Mouse (Mus musculus) cerebellum, postnatal 4 days (tissue): ENCODE measurements at regions not wholly inside any gene's neighbourhood (a gene's known extent, or its start where the extent isn't known, plus 50 kb on each side); places are given as distances from the start of the nearest gene placed in this dataset.
A peak's percentile ranks its signal among the peaks of the same experiment; 100 is the strongest.

ENCODE experiments used
- DNase-seq, 2 experiments: peaks; one replicate each; pipeline ENCODE4 v3.0.0; 2022; ENCODE audit warnings: low spot score in 2 of 2, mixed read lengths in 1 of 2

- DNase-seq: no peak
These were observed 79.6 kb upstream of the Sem1 start for GRCm38 (mm10) chr6:6657928-6658500.

GRCm38 (mm10) chr6:6660072-6660471, 81.6 kb upstream of the Sem1 start:
- no peak for DNase-seq

DNA sequence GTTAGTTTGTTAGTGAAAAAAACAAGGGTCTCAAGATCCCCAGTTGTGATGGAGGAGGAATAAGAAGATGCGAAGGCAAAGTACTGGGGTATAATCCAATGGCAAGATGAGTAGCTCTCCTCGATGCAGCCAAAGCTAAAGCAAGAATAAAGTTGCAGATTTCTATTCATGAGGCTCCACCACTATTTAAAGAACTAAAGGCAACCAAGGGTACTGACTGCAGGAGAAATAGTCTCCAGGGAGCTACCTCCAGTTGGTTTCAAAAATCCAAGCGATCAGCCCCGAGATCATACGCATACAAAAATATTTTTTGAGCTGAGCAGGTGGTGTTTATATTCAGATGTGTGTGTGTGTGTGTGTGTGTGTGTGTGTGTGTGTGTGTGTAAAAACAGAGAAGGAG, 88.3 kb upstream of the Sem1 start:
- DNase-seq: no peak

DNA sequence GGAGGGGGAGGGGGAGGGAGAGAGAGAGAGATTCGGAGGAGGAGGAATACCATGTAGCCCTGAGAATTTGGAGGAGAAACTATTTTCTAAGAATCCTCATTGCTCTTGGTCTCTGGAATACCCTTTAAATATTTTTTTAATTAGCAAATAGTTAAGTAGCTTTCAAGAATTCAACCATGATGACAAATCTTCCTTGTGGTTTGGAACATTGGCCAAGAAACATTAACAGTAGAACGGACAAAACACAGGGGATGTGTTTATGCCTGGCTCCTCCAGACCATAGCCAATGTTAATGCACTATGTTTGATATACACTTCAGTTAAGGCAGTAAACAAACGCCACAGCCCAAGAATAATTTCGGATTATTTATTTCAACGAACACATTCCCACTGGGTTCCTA, 110.8 kb upstream of the Sem1 start:
- DNase-seq: no peak

DNA sequence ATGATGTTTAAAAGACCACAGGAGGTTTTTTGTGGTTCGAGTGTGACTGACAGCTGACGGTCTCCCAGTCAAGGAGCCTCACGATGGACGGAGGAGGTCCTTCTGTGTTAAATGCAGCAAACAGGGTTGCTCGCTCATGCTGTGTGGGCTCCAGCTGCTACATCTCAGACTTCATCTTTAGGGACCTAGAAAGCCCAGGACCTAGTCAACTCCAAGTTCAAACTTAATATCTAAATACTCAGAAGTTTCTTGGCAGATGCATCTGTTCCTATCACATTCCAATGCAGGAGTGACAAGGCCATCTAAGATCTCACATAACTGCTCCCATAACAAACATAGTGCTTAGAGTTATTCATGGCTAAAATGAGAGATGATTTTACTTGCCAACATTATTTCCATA, 111.7 kb upstream of the Sem1 start:
- DNase-seq: no peak

DNA sequence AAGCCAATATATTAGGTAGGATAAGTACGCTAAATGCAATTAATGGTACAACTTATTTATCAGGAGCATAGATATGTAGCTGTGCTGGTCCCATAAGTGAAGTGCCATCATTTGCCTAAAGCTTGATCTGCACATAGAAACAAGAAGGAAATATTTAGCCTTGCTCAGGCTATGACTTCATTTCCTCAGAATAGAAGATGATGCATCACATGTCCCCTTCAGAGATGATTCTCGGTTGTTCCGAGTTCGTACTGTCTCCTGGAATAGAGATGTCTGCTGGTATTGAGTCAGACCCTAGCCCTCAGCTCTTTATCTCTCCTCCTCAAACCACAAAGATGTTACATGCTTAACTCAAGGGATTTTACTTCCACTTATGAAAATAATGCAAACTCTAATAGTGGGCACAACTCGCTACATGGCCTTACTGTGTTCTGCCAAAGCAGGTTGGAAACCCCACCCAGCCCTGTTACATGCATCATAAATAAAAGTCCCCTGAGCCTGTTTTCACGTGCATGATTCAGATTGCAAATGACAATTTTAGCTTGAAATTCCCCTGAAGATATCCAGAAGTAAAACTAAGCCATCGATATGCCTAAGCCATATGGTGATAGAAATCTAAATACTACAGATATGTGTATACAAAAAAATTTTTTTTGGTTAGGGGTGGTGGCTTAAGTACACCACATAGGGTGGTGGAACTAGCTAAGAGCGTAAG, 113.8 kb upstream of the Sem1 start:
- no peak for DNase-seq

- peak in 1 of 2 experiments; percentile 1 for DNase-seq
These were observed 117.4 kb upstream of the Sem1 start for GRCm38 (mm10) chr6:6695742-6696430.

DNA sequence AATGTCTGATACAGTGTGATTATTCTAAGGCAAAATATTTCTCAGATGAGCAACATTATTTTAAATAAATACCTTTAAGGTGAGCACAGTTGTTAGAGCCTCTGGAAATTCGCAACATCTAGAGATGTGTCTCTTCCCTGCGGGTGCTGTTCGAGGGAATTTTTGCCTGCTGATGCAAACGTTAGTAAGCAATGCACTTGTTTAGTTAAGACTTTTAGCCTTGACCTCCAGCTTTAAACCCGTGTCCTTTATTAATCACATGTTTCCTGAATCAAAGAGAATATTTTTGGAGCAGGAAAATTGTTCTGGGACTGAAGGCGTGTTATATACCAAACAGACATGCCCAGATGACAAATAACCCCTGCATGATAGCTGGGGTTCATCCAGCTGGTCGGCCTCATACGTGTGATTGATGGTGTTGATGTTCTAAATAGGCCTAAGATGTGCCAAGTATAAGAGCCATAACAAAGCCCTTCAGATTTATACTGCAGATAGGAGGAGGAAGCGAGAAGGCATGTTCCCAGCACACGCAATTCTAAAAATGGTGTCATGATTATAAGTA, 119.0 kb upstream of the Sem1 start:
- no peak for DNase-seq

DNA sequence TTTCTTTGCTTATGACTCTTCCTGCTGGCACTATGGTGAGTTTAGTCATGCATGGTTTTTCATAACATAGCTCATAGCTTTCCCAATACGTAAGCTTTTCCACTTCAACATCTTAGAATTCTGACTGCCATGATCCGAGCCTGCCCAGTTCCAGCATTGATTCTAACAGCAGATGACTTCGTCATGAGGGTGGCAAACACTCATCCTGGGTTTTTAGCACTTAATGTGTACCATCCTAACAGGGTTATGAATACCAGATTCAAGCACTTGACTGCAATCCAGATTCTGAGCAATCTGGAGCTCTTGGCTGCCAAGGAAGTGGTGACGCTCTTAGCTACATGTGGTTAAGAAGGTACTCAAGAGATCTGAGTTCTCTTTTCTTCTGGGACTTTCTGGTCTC, 128.3 kb upstream of the Sem1 start:
- no peak for DNase-seq

- no peak for DNase-seq
These were observed 130.6 kb upstream of the Sem1 start for GRCm38 (mm10) chr6:6709057-6709456.

- no peak for DNase-seq
These were observed 132.9 kb upstream of the Dlx6 start for GRCm38 (mm10) chr6:6730259-6730658.

DNA sequence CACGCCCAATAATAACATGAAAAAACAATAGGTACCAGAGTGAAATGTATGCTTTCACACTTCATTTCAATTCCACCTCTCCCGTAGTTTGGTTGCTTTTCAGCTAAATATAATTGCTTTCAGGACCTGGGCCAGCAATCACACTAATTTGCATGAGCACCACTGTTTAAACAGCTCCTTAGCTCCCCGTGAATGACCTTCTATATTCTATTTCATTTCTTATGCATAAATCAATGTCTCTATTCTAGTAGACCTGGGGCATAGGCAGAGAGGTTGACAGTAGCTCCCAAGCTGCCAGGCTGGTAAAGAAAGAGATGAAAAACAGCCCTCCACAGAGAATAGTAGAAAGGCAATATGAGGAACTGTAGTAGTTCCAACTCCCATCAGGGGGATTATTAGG, 117.7 kb upstream of the Dlx6 start:
- no peak for DNase-seq

GRCm38 (mm10) chr6:6779157-6779556, 84.0 kb upstream of the Dlx6 start:
- DNase-seq: no peak

DNA sequence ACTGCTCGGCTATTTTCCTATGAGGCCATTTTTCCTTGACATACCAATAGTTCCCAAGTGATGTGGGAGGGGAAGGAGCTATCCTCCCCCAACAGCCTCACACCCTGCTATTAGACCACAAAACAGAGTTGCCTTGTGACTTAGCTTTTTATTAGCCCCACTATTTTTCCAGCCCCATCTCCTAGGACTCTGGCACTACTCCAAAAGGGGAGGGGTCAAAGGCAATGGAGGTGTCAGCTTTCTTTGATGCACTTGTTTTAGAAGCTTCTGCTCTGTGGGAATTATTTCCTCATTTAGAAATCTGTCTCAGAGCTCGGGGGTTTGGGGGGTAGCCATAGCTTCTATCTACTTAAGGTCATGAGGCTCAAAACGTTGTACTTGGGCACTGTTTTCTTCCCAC, 81.6 kb upstream of the Dlx6 start:
- no peak for DNase-seq

GRCm38 (mm10) chr6:6785939-6786490, 77.1 kb upstream of the Dlx6 start:
- DNase-seq: no peak

- no peak for DNase-seq
These were observed 75.6 kb upstream of the Dlx6 start for GRCm38 (mm10) chr6:6787490-6787889.

- no peak for DNase-seq
These were observed 68.7 kb upstream of the Dlx6 start for GRCm38 (mm10) chr6:6794320-6795018.

DNA sequence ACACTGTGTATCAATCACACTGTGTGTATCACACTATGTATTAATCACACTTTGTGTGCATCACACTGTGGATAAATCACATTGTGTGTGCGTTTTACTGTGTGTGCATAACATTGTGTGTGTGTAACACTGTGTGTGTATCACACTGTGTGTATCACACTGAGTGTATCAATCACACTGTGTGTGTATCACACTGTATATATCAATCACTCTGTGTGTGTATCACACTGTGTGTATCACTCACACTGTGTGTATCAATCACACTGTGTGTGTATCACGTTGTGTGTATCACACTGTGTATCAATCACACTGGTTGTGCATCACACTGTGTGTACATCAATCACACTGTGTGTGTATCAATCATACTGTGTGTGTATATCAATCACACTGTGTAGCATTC, 62.8 kb upstream of the Dlx6 start:
- DNase-seq: no peak

- no peak for DNase-seq
These were observed 61.4 kb upstream of the Dlx6 start for GRCm38 (mm10) chr6:6801563-6802259.
